ENCODE assay signal across 39 mouse cellular contexts in genomic region chr17:46870913-46871312, GRCm38 (mm10). TPM values are rescaled to one million over a fixed set of nuclear protein-coding genes. Genes with fewer than 3 reads are reported as not detected.
DNase-seq lines count a peak whose midpoint lies in the region; ATAC-seq lines count a peak whose summit lies in the region.
"Had no signal": no experiment of that assay in that cellular context is flagged by ENCODE, and none has a peak within 500 bp of the region (broad histone marks: within the 10 kb centered on the region; RNA-seq: fewer than 3 reads in every experiment).

No protein-coding gene starts in this region.

- no peaks in the 10 kb centered on the region for H3K27me3 ChIP-seq in forebrain, embryonic 16.5 days (replicated peaks; ENCODE audit: control insufficient read depth, insufficient read depth, low read length)
- H3K27me3 ChIP-seq: embryonic facial prominence, embryonic 15.5 days; forebrain, embryonic 13.5 days; hindbrain, embryonic 15.5 days; intestine, embryonic 15.5 days; limb, embryonic 13.5 days; lung, embryonic 15.5 days; Patski had no signal

- no peak overlapping the region for H3K4me3 ChIP-seq in forebrain, embryonic 16.5 days (replicated peaks; ENCODE audit: low read length)
- H3K4me3 ChIP-seq: embryonic facial prominence, embryonic 10.5 days; embryonic facial prominence, embryonic 15.5 days; forebrain, embryonic 13.5 days; hindbrain, embryonic 10.5 days; hindbrain, embryonic 15.5 days; intestine, embryonic 15.5 days; layer of hippocampus, adult 2 months; left cerebral cortex, adult 2 months; limb, embryonic 13.5 days; lung, embryonic 15.5 days had no signal

- WGBS in forebrain, embryonic 16.5 days, result 63% methylated on average over 1 of the region's 1 CpGs

- no peaks in the 10 kb centered on the region for H3K36me3 ChIP-seq in forebrain, embryonic 16.5 days (ENCODE audit: control insufficient read depth, insufficient read depth)
- H3K36me3 ChIP-seq: embryonic facial prominence, embryonic 10.5 days; embryonic facial prominence, embryonic 15.5 days; hindbrain, embryonic 10.5 days; hindbrain, embryonic 15.5 days; intestine, embryonic 15.5 days; limb, embryonic 13.5 days; lung, embryonic 15.5 days had no signal

- peak; percentile 78 for ATAC-seq in CD4-positive, CD25-positive, alpha-beta regulatory T cell, adult 4 months
- ATAC-seq in granulocyte monocyte progenitor cell, adult 5-6 weeks (replicated peaks; ENCODE audit: poor library complexity, severe bottlenecking), result peak; percentile 36; the same call in 1 of the 2 replicates
- ATAC-seq in megakaryocyte progenitor cell, adult 5-6 weeks (replicated peaks; ENCODE audit: poor library complexity), result 0 out of 2 replicates have a peak, but pooled peaks have one; percentile 14
- no peak for ATAC-seq in forebrain, embryonic 16.5 days
- ATAC-seq: forebrain, embryonic 13.5 days; intestine, embryonic 15.5 days; Patski had no signal

- DNase-seq in CD4-positive helper T cell, adult 2 months (ENCODE audit: low read depth, low spot score), result peak; percentile 86
- DNase-seq in lung, postnatal 25 days (ENCODE audit: low spot score), result no peak
- no peak for DNase-seq in adrenal gland, adult (ENCODE audit: inconsistent age in 2 of 2, low spot score in 1 of 2)
- DNase-seq: adrenal gland, adult 2 months; adrenal gland, postnatal 36 days; cerebellum, adult 2 months; cerebellum, postnatal 14 days; heart, postnatal 14 days; kidney, adult 2 months; kidney, postnatal 36 days; lung, postnatal 36 days; midbrain, embryonic 14.5 days; right cerebral cortex, adult 18-20 months; right cerebral cortex, postnatal 4 days had no signal

- no peaks in the 10 kb centered on the region for H3K9me3 ChIP-seq in forebrain, embryonic 16.5 days (ENCODE audit: control insufficient read depth, low read length)
- H3K9me3 ChIP-seq: embryonic facial prominence, embryonic 10.5 days; embryonic facial prominence, embryonic 15.5 days; forebrain, embryonic 13.5 days; G1E; hindbrain, embryonic 10.5 days; hindbrain, embryonic 15.5 days; intestine, embryonic 15.5 days; limb, embryonic 13.5 days; lung, embryonic 15.5 days had no signal

- no peak overlapping the region for H3K27ac ChIP-seq in forebrain, embryonic 16.5 days (ENCODE audit: low read length)
- H3K27ac ChIP-seq: embryonic facial prominence, embryonic 10.5 days; embryonic facial prominence, embryonic 15.5 days; forebrain, embryonic 13.5 days; hindbrain, embryonic 10.5 days; hindbrain, embryonic 15.5 days; intestine, embryonic 15.5 days; layer of hippocampus, adult 2 months; left cerebral cortex, adult 2 months; limb, embryonic 13.5 days; lung, embryonic 15.5 days had no signal

- H3K4me2 ChIP-seq in forebrain, embryonic 16.5 days (ENCODE audit: low read length), result no peak overlapping the region
- H3K4me2 ChIP-seq: embryonic facial prominence, embryonic 15.5 days; forebrain, embryonic 13.5 days; hindbrain, embryonic 15.5 days; intestine, embryonic 15.5 days; limb, embryonic 13.5 days; liver, embryonic 11.5 days; lung, embryonic 15.5 days had no signal

- H3K4me1 ChIP-seq in forebrain, embryonic 16.5 days (replicated peaks; ENCODE audit: control insufficient read depth, insufficient read depth, low read length), result no peaks in the 10 kb centered on the region
- H3K4me1 ChIP-seq: forebrain, embryonic 13.5 days; hindbrain, embryonic 15.5 days had no signal

- H3K9ac ChIP-seq in forebrain, embryonic 16.5 days (replicated peaks; ENCODE audit: low read depth, low read length), result no peak overlapping the region
- H3K9ac ChIP-seq: embryonic facial prominence, embryonic 15.5 days; forebrain, embryonic 13.5 days; hindbrain, embryonic 15.5 days; intestine, embryonic 15.5 days; limb, embryonic 13.5 days; lung, embryonic 15.5 days had no signal

RNA-seq across cellular contexts. Expression of gene Bicral, which starts 12.6 kb away (rescaled TPM):
- polyA plus RNA-seq in CD4-positive, CD25-positive, alpha-beta regulatory T cell, adult 4 months (2017; shearing (Covaris generic)), result 10 to 100 TPM; 10.8 to 11.9 TPM
- 24.6 and 25.8 TPM in 2 replicates for total RNA-seq in granulocyte monocyte progenitor cell, adult 5-6 weeks (2014; fragmentation: Nextera tagmentation)
- total RNA-seq in granulocyte monocyte progenitor cell, adult 5-6 weeks (2017), result 9.0 and 11.7 TPM in 2 replicates
- total RNA-seq in megakaryocyte progenitor cell, adult 5-6 weeks (2015), result 20.9 and 26.1 TPM in 2 replicates
- 16.2 and 20.3 TPM in 2 replicates for total RNA-seq in megakaryocyte progenitor cell, adult 5-6 weeks (2017)
- 8.8 and 10.0 TPM in 2 replicates for polyA plus RNA-seq in forebrain, embryonic 16.5 days (2015; fragmentation: Nextera tagmentation; extraction: Ambion mirVana)

RNA-seq across cellular contexts. Expression of gene Tbcc, which starts 19.6 kb away (rescaled TPM):
- 1 to 10 TPM; 8.4 to 9.1 TPM for polyA plus RNA-seq in CD4-positive, CD25-positive, alpha-beta regulatory T cell, adult 4 months (2017; shearing (Covaris generic))
- 7.9 and 11.4 TPM in 2 replicates for total RNA-seq in granulocyte monocyte progenitor cell, adult 5-6 weeks (2014; fragmentation: Nextera tagmentation)
- total RNA-seq in granulocyte monocyte progenitor cell, adult 5-6 weeks (2017), result 9.1 and 14.0 TPM in 2 replicates
- total RNA-seq in megakaryocyte progenitor cell, adult 5-6 weeks (2015), result 11.3 and 12.5 TPM in 2 replicates
- total RNA-seq in megakaryocyte progenitor cell, adult 5-6 weeks (2017), result 12.5 and 12.8 TPM in 2 replicates
- 52.6 and 55.6 TPM in 2 replicates for polyA plus RNA-seq in forebrain, embryonic 16.5 days (2015; fragmentation: Nextera tagmentation; extraction: Ambion mirVana)

RNA-seq across cellular contexts. Expression of gene Prph2, which starts 39.3 kb away (rescaled TPM):
- not detected for polyA plus RNA-seq in CD4-positive, CD25-positive, alpha-beta regulatory T cell, adult 4 months (2017; shearing (Covaris generic))
- not detected in 2 replicates for total RNA-seq in granulocyte monocyte progenitor cell, adult 5-6 weeks (2014; fragmentation: Nextera tagmentation)
- total RNA-seq in granulocyte monocyte progenitor cell, adult 5-6 weeks (2017), result not detected in 2 replicates
- not detected in 2 replicates for total RNA-seq in megakaryocyte progenitor cell, adult 5-6 weeks (2015)
- not detected in 2 replicates for total RNA-seq in megakaryocyte progenitor cell, adult 5-6 weeks (2017)
- not detected in 2 replicates for polyA plus RNA-seq in forebrain, embryonic 16.5 days (2015; fragmentation: Nextera tagmentation; extraction: Ambion mirVana)
- total RNA-seq: adrenal gland, adult 2 months; adrenal gland, postnatal 36 days; gastrocnemius, adult 8-10 months; gastrocnemius, postnatal 4 days; heart, adult 8-10 months; heart, postnatal 14 days; layer of hippocampus, adult 2 months; layer of hippocampus, postnatal 14 days; left cerebral cortex, adult 2 months; left cerebral cortex, postnatal 25 days had no signal
- polyA plus RNA-seq: adrenal gland, adult 2 months; cerebellum, adult 2 months; embryonic facial prominence, embryonic 10.5 days; embryonic facial prominence, embryonic 15.5 days; forebrain, embryonic 13.5 days; G1E; heart, embryonic 14.5 days; hindbrain, embryonic 10.5 days; intestine, embryonic 15.5 days; kidney, adult 2 months; limb, embryonic 13.5 days; liver, embryonic 11.5 days; liver, embryonic 16.5 days; lung, embryonic 15.5 days; midbrain, embryonic 14.5 days; neural tube, embryonic 11.5 days; Patski had no signal
